Mouse (Mus musculus): Measurements from ENCODE around the gene Sft2d2. TPM values are rescaled to one million over a fixed set of nuclear protein-coding genes. Genes with fewer than 3 reads are reported as not detected.

Gene Sft2d2
- total RNA-seq, 2 experiments from 2014 or later: 9.0 to 16.0 TPM

GRCm38 (mm10) chr1:165154162-165154561 lies 40.1 kb downstream of the Sft2d2 start:
- ATAC-seq (replicated peaks; ENCODE audit: low FRiP score, low TSS enrichment, poor library complexity, severe bottlenecking): peak; percentile 48; the same call in 1 of the 2 replicates

DNA sequence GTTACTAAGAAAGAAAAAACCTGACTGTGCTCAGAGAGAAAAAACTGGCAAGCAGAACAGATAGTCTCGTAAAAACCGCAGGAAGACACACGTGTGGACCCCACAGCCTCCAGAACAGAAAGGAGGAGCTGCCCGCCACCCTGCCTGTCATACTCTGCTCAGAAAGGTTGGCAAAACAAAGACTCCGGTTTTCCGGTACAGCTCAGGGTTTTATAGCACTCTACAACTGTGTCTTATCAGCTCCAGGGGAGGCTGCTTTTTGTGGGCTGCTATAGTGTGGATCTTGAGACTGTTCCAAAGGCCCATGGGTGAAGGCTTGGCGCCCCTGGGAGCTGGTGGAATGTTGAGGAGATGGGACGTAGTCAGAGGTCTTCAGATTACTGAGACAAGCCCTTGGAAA lies 43.0 kb downstream of the Sft2d2 start:
- peak; percentile 40 for ATAC-seq (replicated peaks; ENCODE audit: low FRiP score, low TSS enrichment, poor library complexity, severe bottlenecking)

DNA sequence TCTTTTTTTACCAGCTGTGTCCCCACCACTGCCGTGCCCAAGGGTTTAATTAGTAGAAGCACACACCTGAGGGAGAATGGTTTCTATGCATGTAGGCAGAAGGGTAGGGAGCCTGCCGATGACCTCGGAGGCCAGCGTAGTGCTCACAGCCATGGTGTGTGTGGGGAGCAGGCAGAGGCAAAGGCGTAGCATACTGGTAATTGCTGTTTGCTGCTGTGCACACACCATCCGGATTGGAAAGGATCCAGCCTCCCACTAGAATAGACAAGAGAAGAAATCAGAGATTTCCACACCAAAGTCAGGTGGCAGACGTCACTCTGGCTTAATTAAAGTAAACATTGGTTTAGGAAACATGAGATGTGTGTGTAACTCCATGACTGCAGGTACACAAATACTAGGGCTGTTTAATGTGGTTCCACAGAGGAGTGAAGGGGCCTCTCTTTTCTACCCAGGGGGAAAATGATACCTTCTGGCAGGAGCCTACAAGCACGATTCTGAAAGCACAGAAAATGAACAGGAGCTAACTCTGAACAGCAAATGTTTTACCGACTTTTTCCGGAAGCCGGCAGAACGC lies 51.8 kb downstream of the Sft2d2 start:
- no peak for ATAC-seq (replicated peaks; ENCODE audit: low FRiP score, low TSS enrichment, poor library complexity, severe bottlenecking)

DNA sequence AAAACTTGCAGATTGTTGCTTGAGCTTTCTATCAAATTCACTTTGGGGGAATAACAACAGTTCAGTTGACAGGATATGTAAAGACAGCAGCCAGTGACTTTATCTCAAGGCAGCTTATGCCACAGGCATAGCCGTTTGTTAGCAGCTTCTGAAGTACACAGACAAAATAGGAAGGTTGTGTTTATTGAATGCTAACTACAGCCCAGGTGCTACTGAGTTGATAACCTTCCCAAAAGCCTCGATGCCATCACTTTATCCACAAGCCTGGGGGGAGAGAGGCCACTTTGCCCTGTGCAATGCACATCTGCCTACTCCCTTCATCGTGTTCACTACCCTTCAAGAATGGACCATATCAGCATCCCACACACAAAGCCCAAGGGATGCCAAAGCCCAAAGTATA lies 54.0 kb downstream of the Sft2d2 start:
- ATAC-seq (replicated peaks; ENCODE audit: low FRiP score, low TSS enrichment, poor library complexity, severe bottlenecking): peak; percentile 65

DNA sequence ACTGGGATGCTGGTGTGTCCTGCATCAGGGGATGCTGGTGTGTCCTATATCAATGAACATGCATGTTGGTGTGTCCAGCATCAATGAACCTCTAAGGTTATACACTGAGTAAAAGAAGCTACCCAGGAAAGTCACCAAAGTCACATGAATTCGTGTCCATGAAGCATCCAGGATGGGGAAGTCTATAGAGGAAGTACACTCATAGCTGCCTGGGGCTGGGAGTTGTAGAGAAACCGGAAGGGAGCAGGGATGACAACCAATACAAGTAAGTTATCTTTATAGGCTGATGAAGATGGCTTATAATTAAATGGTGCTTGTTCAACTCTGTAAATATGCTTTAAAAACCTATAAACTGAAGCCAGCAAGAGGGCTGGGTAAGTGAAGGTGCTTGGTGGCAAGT lies 60.4 kb downstream of the Sft2d2 start:
- no peak for ATAC-seq (replicated peaks; ENCODE audit: low FRiP score, low TSS enrichment, poor library complexity, severe bottlenecking)

- ATAC-seq (replicated peaks; ENCODE audit: low FRiP score, low TSS enrichment, poor library complexity, severe bottlenecking): no peak
Observed at GRCm38 (mm10) chr1:165133279-165133678, 61.0 kb downstream of the Sft2d2 start.

DNA sequence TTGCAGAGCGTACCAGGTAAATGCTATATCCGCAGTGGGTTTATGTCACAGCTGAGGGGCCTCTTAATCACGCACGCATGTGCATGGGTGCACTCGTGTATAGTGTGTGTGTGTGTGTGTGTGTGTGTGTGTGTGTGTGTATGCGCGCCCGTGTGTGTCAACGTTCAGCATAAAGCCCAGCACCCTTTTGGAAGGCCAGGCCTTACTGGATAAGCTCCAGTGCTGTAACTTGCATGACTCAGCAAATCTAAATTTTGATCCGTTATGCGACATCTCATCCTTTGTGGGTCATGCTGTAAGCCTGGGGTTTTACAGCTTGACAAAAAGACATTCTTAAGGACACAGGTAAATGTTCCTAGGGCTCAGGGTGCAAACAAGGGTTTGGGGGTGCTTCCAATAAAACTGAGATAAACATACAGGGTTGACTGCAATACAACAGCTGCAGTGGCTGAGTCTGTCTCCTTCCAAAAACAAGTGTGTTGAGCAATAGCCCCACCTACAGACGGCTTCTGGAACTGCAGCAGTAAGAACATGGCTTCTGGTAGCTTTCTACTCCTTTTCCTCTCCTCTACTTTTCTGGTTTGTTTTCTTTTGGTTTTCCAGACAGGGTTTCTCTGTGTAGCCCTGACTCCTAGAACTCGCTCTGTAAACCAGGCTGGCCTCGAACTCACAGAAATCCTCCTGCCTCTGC lies 61.9 kb downstream of the Sft2d2 start:
- ATAC-seq (replicated peaks; ENCODE audit: low FRiP score, low TSS enrichment, poor library complexity, severe bottlenecking): peak; percentile 86

- ATAC-seq (replicated peaks; ENCODE audit: low FRiP score, low TSS enrichment, poor library complexity, severe bottlenecking): no peak
Observed at GRCm38 (mm10) chr1:165129573-165129972, 64.7 kb downstream of the Sft2d2 start.

Other genes starting within 250 kb of the Sft2d2 start
- not detected in 2 replicates for gene Tbx19, start 33.7 kb downstream of the Sft2d2 start, total RNA-seq (2014; fragmentation: Nextera tagmentation)
- gene Tbx19, start 33.7 kb downstream of the Sft2d2 start, total RNA-seq (2017): not detected in 2 replicates
- 22.3 and 35.0 TPM in 2 replicates for gene Tiprl, start 42.6 kb upstream of the Sft2d2 start, total RNA-seq (2014; fragmentation: Nextera tagmentation)
- 73.2 and 90.1 TPM in 2 replicates for gene Tiprl, start 42.6 kb upstream of the Sft2d2 start, total RNA-seq (2017)
- 0.11 TPM in 1 of 2 replicates, not detected in the other for gene Gpr161, start 101.4 kb upstream of the Sft2d2 start, total RNA-seq (2014; fragmentation: Nextera tagmentation)
- not detected in 2 replicates for gene Gpr161, start 101.4 kb upstream of the Sft2d2 start, total RNA-seq (2017)